Mouse (Mus musculus): ENCODE measurements around the gene Sgce.

Gene Sgce

DNA sequence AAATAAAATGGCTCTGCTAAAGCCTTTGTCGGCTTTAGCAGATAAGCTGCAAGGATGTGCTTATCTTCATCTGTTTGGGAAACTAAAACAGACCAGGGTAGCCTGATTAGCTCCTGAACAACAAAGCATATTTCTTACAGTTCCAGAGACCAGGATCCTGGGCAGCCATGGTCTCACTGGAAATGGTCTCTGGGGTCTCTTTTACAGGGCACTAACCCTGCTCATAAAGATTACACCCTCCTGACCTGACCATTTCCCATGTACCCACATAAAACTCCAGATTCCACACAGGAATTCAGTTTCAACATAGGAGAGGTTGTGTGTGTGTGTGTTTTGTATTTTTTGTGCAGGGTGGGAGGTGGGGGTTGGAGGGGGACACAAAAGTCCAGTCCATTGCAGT, 112.2 kb downstream of the Sgce start:
- DNase-seq: no peak

DNA sequence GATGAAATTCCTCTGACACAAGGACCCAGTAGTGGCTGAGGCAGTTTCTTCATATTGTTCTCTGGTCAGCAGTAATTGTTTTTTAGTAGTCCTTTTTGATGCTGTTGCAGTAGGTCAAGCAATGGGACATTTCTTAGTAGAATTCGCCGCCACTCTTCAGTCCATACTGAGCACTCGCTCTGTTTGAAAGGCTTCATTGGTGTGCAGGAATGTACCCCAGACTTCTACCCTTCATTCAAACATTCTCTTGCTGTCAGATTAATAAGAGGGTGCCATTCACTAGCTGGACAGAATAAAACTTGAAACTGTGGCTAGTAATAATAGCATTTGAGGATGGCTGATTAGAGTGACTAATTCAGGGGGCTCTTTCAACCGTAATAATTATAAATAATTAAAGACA, 113.8 kb downstream of the Sgce start:
- DNase-seq: no peak

DNA sequence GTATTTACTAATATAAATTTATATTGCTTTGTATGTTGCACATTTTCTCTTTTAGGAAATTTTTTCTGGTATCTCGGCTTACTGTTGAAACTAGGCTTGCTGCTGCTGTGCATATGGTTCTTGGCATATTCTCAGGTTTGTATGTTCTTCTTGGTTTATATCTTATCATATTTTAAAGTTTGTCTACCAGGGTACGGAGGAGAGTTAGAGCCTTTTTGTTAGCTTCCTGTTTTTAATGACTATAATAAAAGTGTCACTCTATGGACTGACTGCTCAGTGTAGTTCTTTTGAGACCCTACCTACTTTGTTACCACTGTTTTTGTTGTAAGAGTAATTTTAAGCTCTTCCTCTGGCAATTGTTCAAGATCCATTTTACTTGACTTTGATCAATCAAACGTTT, 115.5 kb downstream of the Sgce start:
- DNase-seq: no peak
